Mouse (Mus musculus) cerebellum, postnatal 25 days (tissue): Measurements from ENCODE around the gene Gm20937.
"Not testable (repeated sequence)": the region's sequence is repeated elsewhere in the genome, so short reads cannot be mapped to it uniquely, and the experiment has no call there.

Source experiments
- DNase-seq, 2 experiments: peaks; one replicate each; pipeline ENCODE4 v3.0.0; 2021; ENCODE audit warnings: mixed read lengths in 2 of 2

Gm20937 gene

DNA sequence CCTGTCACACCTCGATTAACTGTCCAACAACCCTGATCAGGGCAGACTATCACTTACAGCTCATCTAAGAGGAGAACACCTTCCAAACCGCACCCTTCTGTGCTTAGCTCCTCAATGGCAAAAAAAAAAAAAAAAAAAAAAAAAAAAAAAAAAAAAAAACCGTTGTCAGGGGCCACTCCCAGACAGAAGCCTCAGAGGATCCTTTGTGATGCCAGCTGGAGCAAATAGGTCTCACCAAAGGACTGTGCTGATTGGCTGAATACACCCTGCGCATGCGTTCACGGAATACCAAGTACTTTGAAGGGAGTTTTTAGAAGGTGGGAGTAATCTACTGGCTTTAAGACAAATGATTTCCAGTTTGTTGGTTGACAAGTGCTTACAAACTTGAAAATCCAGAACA lies at the start of gene Gm20937:
Gm20937 (minus strand) TSS at position 101 of the 400 bp plus-strand sequence.
- not testable (repeated sequence) for DNase-seq
